Mouse (Mus musculus) lung, adult 18-20 months (tissue): ENCODE results near the gene Jagn1.

Experiments used
- DNase-seq, 2 experiments: peaks; one replicate each; pipeline ENCODE4 v3.0.0; 2022; ENCODE audit warnings: mixed read lengths in 2 of 2

Jagn1 gene

DNA sequence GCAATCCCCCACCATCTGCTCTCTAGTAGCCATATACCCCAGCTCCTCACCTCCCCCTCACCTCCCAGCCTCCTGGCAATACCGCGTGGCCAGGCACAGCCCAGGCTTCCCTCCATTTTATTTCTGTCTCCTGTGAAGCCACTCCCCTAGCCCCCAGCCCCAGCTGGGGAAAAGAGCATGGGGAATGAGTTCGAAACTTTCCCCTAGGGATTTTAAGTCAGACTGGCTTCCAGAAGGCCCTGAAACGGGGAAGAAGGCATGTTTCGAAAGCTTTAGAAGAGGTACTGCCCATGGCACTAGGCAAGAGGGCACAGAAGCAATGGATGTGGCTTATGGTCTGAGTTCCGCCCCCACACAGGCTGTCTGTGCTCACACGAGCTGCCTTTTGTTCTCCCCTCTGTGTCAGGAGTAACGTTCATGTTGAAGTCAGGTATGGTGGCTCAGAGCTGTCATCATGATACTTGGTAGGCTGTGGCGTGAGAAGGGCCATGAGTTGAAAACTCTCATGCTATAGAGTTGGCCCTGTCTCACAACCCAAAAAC lies 6.6 kb upstream of the Jagn1 start, which contains the start of gene Cidec:
Cidec (minus strand) TSS at position 97 of the 542 bp plus-strand sequence.
- DNase-seq: peak; percentile 35 to 41

DNA sequence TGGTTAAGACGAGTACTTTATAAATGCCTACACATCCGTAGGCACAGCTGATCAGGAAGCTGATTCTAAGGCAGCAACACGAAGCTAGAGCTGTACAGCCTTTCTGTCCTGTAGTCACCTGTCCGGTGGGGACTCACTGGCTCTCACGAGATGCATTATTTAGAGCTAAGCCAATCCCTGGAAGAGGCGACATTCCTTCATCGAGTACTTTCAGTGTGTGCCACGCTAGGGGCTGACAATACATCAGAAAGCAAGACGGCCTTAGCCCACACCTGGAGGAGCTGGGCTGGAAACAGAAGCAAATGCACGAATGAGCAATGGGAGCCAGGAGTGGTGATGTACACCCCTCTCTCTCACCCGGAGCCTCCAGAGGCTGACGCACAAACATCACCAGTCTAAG lies 5.2 kb upstream of the Jagn1 start:
- DNase-seq: no peak

DNA sequence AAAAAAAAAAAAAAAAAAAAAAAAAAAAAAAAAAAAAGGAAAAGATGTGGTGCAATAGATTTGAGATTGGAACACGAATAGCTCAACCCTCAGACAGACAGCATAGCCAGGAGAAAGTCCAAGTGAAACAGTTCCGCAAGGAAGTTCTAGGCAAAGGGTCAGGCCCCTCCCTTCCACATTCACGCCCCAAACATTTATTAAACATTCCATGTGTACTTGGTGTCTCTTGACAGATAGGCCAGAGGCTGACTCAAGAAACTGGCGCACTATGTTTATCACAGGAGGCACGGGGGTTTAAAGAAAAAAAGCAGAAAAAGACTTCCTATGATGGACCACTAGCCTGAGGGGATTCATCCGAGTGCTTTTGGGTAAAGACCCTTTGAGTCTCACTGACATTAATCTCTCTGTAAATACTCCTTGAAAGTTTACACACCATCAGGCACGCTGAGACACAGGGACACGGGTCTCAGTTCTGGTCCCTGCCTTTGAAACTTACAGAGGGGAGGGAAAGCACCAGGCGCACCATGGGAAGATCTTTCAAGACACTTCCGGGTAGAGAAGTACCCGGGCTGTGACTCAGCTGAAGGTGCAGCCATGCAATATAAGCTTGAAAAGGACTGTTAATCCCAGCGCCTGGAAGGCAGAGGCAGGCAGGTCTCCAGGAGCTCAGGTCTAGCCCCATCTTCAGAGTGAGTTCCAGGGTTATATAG lies 3.5 kb upstream of the Jagn1 start:
- DNase-seq: no peak

DNA sequence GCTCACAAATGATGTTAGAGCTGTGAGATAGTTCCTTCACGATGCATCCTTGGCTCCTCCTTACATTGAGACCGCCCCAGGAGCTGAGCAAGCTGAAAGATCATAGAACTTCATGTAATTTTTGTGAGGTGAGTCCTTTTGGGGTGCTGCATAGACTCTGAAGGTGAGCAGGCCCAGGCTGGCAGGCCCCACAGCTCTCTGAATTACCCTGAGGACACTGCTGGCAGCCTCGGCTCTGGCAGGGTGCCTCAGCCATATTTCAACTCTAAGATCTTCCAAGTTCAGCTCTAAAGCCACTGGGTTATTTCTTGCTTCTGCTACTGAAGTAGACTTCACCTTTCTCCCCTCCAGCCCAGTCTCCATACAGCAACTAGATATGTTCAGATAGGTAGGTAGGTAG lies 1.7 kb upstream of the Jagn1 start:
- DNase-seq: no peak

DNA sequence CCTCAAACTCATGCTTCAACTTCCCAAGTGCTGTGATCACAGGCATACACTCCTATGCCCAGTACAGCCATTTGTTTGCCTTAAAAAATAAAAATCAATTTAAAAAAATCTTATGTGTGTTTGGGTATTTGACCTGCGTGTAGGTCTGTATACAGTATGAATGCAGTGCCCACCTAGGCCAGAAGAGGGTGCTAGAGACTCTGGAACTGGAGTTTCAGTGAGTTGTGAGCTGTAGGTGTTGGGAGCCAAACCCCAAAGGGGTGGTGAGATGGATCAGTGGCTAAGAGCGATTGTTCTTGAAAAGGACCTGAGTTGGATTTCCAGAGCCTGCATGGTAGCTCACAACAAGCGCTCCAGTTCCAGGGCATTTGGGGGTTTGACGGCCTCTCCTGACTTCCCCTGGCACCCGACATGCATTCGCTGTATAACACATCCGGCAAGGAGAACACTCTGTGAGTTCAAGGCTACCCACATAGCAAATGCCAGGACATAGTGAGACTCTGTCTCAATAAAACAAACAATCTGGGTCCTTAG lies 1.2 kb upstream of the Jagn1 start:
- DNase-seq: peak; percentile 71 to 76

DNA sequence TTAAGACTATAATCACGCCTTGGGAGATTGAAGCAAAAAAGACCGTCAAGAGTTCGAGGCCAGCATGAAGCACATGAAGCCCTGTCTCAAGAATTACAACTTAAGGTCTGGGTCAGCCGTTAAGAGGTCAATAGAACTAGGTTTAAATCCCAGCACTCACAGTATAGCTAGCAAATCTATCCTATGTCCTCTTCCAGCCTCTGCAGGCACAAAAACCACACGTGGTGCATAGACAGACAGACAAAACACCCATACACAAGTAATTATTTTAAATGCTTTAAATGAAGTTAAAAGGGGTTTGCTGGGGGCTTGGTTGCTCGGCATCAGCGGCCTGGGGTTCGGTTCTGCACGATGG lies 305 bp upstream of the Jagn1 start:
- no peak for DNase-seq

DNA sequence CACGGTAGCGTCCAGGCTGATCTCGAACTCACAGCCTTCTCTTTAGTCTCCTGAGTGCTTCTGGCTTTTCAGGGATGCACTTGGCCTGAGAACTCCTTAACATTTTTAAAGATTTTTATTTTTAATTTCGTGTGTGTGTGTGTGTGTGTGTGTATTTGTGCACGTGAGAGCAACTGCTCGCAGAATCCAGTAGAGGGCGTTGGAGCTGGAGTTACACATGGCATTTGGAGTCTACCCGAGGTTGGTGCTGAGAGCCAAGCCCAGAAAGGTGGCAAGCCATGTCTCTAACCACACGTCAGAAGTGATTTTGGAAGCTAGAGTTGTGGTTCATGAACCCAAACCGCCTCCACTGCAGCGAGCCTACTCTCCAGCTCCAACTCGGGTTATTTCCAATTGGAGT lies 722 bp downstream of the Jagn1 start:
- DNase-seq: no peak

DNA sequence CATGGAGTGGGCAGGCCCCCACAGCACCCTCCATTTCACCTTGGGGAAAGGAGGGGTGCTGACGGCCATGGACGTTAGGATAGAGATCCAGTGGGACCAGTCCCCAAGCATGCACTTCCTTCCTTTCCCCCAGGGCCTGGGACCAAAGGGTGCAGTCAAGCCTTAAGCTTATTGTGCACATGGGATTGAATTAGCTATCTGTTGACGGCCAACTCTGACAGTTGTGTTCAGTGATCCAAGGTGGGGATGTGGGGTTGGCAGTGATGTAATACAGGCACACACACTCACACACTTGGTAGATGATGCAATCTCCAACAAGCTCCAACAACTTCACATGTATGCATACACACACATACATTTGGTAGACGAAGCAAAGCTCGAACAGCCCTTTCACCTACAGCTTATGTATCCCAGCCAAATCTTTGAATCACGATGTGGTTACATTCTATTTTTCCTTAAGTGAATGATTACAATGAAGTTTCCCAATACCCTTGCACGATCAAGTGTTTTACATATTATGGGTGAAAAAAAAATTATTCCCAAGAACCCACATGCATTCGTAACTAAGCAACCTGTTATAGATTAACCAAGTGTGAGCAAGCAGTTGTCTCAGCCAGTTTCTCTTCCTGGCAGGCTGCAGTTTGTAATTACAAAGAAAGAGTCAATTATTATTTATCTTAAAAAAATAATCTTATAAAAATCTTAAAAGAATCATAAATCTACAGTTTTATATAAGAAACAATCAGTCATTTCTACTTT lies 2.0 kb downstream of the Jagn1 start:
- no peak for DNase-seq

DNA sequence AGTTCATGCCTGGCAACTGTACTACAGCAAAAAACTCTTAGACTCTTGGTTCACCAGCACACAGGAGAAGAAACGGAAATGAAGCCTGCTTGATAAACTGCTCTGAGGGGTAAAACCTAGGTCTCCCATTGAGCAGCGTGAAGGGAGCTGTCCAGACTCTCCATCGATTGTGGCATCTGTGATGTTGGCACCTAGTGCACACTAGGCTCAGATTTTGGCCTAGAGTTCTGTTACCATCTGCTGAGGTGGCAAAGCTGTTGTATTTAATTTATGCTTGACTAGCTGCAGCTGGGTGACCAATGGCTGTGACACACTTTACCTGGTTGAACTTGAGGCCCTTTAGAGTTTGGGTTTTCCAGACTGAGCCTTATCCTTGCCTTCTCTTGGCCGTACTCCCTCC lies 5.3 kb downstream of the Jagn1 start:
- no peak for DNase-seq

DNA sequence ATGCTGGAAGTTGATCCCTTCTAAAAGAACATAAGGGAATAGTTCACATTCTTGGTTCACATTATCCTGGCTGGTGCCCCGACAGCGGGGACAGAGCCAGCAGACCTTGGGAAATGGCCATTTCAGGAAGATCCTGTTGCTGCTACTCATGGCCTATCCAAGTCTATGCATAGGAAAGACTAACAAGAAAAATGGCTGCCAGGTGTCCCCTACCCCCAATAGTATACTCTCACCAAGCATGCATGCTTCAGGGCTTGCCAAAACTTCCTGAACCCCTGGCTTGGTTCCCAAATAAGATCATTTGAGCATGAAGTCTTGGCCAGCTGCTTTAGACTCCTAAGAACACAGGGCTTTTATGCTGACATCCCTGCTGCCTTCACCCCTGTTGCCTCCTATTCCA lies 9.5 kb downstream of the Jagn1 start:
- no peak for DNase-seq

DNA sequence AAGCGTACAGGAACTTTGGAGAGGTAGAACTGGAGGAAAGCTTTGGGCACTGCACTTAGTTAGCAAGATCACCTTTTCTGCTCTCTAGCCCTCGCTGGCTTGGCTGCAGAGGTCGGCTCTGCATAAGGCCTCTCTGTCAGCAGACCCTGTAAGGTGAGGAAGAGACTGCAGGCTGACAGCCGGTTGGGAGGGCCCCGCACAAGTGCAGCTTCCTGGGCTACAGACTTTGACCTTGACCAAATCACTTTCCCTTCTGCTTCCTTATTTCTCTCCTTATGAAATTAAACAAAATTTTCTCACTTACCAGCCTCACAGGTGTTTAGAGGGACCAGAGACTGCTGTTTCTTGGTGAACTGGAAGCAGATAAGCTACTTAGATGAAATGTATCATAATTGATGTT lies 12.6 kb downstream of the Jagn1 start:
- no peak for DNase-seq

DNA sequence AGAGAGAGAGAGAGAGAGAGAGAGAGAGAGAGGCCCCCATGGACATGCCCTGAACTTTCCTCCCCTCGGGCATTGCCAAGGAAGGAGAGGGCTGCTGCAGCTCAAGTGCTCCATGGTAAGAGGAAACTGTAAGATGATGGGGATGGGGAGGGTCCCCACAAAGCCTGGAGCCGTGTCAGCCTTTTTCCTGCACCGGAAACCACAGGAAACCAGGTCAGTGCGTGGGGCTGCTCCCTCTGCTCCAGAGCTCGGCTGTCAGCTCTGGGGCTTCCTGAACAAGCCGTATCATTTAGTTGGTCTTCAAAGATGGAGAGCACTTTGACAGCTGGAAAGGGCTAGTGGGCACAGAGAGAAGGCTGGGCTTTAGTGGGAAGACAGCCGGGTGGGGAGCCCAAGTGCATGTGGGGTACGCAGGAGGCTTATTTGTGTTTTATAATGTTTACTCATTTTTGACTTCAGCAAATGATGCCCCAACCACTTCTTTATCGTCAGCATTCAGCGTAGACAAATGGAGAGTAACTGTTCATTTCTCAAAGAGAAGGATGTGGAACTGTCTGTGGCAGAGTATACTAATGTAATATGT lies 15.7 kb downstream of the Jagn1 start, which contains the start of gene Il17re:
Il17re (plus strand) TSS at position 533 of the 583 bp plus-strand sequence.
- DNase-seq: no peak

DNA sequence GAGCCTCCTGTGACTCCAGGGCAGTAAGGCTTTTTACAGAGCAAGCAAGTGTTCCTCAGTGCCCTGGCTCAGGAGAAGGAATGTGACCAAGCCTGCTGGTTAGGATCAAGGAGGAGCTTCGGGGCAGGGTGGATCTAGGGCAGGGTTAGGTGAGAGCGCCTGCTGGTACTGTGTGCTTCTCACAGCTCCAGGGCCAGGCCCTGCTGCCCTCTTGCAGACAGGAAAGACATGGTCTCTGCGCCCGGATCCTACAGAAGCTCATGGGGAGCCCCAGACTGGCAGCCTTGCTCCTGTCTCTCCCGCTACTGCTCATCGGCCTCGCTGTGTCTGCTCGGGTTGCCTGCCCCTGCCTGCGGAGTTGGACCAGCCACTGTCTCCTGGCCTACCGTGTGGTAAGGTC lies 16.3 kb downstream of the Jagn1 start:
- peak; percentile 84 to 88 for DNase-seq

DNA sequence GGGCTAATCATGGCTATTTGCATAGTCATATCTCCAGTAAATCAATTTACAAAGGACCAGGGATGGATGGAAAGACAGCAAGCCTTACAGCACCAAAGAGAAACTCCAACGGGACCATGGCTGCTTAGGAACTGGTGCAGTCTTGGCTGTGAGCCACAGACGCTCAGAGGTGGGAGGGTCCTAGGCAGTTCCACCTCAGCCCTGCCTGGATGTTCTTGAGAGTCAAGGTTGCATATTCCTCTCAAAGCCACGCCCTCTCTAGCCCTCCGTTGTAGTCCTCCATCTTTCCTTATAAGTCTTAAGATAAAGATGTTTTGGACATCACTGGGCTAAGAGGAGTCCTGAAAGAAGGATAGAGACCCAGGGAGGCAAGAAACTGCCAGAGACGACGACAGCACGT lies 21.7 kb downstream of the Jagn1 start:
- no peak for DNase-seq

DNA sequence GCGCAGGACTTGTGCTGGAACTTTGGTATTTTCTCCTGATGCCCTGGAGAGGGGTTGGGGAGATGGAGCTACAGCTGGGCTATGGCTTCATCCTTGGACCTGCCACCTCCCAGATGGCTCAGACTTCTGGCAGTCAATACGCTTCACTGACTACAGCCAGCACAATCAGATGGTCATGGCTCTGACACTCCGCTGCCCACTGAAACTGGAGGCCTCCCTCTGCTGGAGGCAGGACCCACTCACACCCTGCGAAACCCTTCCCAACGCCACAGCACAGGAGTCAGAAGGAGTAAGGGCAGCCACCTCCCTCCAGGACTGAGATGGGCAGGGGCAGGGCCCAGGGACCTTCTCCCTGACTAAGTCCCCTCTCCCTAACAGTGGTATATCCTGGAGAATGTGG lies 23.2 kb downstream of the Jagn1 start:
- no peak for DNase-seq

DNA sequence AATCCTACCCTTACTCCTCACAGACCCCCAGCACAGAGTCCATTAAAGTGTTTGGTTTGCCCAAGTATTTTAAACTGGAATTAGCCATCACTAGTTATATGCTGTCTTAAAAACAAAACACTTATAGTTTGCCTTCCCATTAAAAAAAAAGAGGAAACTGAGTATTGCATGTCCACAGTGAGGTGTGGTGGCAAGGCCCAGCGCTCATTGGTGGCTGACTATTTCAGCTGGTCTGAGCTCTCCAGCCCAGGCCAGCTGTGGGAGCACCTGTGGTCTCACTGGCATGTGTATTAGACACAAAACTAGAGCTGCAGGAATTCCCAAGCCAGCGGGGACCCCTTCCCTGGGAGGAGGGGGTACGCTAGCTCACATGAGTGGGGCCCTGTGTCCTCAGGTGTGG lies 26.1 kb downstream of the Jagn1 start:
- no peak for DNase-seq

DNA sequence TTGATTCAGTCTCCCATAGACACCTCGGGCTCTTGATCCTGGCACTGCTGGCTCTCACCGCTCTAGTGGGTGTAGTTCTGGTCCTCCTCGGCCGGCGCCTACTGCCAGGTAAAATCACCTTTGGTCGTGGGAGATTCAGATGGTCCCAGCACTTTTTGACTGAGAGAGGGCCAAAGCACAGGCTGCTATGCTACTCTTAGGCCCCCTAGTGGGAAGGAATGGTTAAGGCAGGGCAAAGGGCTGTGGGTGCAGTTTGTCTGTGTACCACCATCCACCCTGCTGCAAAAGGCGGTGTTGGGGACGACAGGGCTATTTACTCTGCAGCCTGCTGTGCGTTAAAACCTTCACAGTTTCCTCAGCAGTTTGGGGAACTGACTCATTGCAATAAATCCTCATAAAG lies 26.7 kb downstream of the Jagn1 start:
- DNase-seq: peak; percentile 71 to 80

DNA sequence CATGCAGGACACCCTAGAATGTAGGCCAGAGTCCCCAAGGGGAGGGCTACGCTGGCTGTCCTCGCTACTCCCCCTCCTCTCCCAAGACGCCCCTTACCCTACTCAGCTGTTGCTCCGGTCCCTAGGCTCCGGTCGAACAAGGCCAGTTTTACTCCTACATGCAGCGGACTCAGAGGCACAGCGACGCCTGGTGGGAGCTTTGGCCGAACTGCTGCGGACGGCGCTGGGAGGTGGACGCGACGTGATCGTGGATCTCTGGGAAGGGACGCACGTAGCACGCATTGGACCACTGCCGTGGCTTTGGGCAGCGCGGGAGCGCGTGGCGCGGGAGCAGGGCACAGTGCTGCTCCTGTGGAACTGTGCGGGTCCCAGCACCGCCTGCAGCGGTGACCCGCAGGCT lies 27.1 kb downstream of the Jagn1 start:
- peak; percentile 77 to 84 for DNase-seq

DNA sequence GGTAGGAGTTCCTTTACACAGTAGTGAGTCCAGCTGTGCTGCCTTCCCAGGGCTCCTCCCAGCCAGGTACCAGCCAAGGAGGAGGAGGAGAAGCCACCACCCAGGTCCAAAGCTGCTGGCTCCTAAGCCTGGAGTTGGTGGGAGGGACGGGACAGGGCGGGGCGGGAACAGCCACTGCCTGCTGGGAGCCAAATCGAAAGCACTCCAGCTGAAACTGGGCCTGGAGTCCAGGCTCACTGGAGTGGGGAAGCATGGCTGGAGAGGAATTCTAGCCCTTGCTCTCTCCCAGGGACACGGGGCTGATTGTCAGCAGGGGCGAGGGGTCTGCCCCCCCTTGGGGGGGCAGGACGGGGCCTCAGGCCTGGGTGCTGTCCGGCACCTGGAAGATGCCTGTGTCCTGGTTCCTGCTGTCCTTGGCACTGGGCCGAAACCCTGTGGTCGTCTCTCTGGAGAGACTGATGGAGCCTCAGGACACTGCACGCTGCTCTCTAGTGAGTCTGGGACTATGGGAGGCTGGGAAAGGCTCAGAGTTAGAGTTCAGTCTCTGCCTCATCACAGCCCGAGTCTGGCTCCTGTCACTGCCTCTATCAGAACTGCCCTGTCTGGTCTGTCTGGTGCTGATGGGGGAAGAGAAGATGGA lies 29.0 kb downstream of the Jagn1 start, which contains the start of gene Il17rc:
Il17rc (plus strand) TSS at position 131 of the 640 bp plus-strand sequence.
- peak; percentile 82 to 88 for DNase-seq

DNA sequence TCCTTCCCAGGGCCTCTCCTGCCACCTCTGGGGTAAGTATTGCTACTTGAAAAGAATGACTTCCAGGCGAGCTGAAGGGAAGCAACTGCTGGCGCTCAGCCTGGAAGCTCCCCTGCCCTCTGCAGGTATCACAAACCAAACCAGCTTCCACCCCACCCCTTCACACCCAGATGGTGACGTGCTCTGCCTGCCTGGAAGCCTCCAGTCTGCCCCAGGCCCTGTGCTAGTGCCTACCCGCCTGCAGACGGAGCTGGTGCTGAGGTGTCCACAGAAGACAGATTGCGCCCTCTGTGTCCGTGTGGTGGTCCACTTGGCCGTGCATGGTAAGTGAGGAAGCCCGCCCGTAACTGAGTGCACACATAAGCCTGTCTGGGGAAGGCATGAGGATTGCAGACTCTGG lies 29.7 kb downstream of the Jagn1 start:
- peak in 1 of 2 experiments; percentile 35 for DNase-seq

DNA sequence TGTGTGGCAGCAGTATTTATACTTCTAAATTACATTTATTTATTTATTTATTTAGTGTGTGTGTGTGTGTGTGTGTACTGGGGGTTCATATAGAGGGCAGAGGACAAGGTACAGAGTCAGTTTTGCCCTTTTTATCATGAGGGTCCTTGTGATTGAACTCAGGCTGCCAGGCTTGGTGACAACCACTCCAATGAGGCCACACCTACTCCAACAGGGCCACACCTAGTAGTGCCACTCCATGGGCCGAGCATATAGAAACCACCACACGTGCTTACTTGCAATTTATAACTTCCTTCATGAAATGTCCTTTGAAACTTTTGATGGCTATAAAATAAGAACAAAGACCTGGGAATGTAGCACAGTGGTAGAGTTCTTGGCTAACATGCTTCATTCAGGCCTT lies 30.9 kb downstream of the Jagn1 start:
- no peak for DNase-seq

DNA sequence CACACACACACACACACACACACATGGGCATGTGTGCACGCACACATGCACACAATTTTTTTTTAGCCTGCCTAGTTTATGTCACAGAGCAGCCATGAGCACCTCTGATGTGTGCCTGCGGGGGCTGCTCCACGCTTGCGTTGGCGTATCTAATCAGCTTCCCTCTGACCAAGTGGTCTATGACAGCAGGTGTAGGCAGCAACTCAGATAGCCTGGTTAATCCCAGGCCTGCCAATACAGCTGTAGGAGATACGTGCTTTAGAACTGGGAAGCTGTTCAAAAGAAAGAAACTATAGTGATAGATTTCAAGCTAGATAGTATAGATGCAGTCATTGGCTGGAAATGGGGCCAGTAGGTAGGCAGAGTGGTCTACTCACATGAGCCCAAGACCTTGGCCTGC lies 31.3 kb downstream of the Jagn1 start:
- no peak for DNase-seq

DNA sequence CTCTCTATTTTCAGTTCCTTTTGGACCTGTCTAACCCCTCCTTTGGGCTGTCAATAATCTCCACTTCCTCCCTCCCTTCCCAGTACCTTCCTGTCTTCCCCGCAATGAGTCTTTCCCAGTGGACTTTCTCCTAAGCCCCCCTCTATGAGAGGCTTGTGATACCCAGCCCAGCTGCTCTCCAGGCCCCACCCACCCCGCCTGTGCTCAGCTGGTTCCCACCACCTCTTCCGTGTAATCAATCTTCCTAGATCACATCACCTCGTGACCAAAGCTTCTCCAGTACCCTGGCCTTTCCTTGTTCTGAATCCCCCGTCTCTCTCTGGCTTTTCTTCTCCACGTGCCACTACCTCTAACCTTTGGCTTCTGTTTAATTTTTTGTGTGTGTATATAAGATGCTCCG lies 35.0 kb downstream of the Jagn1 start:
- DNase-seq: no peak
